Mouse (Mus musculus) cerebellum, postnatal 36 days (tissue): ENCODE data around the gene Uggt2.

Experiments
- DNase-seq, 2 experiments: peaks; one replicate each; pipeline ENCODE4 v3.0.0; 2021 to 2022; ENCODE audit warnings: mixed read lengths in 2 of 2

Uggt2 gene

DNA sequence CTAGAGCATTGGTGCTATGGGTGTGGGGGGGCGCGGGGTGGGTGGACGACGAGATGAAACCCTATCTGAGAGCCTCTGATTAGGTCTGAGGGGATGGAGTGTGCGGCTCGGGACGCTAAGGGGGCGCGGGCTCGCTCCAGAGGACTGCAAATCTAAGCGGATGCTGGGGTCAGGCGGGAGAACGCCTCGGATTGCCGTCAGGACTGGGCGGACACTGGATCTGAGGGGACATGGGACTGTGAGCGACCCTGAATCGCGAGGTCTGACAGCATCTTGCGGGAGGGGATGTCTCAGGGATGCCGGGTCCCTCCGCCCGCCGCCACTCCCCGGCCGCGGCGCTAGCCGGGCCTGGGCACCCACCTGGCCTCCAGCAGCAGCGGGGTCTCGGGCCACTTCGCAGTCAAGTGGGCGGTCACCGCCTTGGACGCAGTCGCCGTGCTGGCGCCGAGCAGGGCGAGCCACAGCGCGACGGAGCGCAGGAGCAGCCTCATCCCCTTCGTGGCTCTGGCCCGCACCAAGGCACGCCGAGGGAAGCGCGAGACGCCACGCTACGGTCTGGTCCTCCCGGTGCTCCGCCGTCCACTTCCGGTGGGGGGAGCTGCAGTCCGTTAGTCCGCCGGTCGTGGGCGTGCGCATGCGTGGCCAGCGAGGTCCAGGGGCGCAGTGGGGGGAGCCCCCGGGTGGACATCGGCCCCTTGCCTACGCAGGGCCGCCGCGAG, at the start of gene Uggt2:
Uggt2 (minus strand) TSS at position 580 of the 719 bp plus-strand sequence.
- peak; percentile 94 to 95 for DNase-seq

DNA sequence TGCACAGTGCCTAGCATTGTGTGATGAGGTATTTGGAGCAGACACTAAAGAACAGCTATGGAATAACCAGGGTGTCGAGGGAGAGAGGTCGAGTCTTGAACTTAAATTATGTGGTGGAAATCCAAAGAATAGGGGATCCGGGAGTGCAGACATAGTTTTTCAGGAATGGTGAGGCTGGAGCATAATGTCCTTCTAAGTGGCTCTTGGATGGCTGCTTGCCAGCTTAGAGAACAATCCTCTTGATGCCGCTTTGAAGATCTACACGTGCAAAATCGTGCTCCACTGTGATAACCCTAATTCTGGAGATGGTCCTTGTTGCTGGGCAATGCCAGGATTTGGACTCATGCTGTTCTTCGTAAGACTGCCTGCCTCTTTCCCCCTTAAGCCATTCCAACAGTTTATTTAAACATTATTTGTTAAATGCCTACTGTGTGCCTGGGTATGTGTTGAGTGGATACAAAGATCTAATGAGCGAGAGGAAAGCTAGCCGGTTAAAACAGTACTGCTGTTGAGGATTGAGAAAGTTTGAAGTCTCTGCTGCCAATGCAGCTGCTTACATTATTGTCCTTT, 40.2 kb upstream of the Uggt2 start:
- DNase-seq = peak in 1 of 2 experiments; percentile 23

DNA sequence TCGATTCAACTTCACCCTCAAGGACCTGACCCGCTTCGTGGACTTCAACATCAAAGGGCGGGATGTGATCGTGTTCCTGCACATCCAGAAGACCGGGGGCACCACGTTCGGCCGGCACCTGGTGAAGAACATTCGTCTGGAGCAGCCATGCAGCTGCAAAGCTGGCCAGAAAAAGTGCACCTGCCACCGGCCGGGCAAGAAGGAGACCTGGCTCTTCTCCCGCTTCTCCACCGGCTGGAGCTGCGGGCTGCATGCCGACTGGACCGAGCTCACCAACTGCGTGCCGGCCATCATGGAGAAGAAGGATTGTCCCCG, 39.5 kb upstream of the Uggt2 start:
- DNase-seq = peak; percentile 47 to 48

DNA sequence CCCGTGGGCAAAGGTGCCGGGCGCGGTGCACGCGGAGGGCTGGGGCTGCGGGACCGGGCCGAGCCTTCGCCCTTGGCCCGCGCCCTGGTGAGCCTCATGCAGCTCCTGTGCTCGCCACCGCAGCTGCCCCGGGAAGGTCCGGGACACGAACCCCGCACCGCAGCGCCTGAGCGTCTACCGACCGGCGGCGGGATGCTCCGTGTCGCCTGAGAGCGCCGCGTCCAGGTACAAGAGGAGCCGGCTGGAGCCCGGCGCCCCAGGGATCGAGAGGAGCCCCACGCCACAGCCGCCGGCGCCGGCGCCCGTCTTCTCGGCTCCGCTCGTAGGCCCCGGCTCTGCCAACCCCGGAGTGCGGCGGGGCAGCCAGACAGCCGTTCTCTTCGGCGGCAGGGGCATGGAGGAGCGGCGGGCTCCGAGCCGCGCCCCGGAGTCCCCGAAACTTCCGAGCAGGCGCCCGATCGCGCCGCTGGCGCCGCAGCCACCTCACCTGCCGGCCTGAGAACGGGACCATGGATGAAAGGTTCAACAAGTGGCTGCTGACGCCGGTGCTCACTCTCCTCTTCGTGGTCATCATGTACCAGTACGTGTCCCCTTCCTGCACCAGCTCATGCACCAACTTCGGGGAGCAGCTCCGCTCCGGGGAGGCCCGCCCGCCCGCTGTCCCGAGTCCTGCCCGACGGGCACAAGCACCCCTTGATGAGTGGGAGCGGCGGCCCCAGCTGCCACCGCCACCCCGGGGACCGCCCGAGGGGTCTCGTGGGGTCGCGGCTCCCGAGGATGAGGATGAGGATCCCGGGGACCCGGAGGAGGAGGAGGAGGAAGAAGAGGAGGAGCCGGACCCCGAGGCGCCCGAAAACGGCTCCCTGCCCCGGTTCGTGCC, 38.9 kb upstream of the Uggt2 start, which contains the start of gene Hs6st3:
Hs6st3 (plus strand) TSS at position 436 of the 880 bp plus-strand sequence.
- peak; percentile 37 to 45 for DNase-seq

DNA sequence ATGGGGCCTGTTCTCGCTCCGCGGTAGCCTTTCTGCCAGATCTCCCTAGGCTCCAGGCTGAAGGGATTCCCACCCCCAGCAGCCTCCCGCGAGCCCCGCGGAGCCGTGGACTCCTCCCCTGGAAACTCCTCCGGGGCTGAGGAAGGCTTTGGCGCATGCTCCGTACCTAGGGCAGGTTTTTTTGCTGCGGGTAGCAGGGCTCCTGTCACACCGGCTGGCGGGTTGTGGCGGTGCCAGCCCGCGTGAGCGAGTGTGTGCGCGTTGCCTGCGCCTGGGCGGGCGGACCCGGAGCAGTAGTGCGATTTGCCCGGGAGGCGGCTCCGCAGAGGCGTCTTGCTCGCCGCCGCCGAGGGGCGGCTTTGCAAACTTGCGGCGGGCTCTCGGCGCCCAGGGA, 38.3 kb upstream of the Uggt2 start:
- peak; percentile 89 to 92 for DNase-seq

DNA sequence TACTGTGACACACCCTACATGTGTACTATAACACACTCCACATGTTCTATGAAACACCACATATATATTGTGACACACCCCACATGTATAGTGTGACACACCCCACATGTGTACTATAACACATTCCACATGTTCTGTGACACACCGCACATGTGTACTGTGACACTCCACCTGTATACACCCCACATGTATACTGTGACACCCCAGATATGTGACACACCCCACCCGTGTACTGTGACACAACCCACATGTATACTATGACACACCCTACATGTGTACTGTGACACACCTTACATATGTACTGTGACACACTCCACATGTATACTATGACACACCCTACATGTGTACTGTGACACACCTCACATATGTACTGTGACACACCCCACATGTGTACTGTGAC, 28.1 kb upstream of the Uggt2 start:
- DNase-seq = no peak

DNA sequence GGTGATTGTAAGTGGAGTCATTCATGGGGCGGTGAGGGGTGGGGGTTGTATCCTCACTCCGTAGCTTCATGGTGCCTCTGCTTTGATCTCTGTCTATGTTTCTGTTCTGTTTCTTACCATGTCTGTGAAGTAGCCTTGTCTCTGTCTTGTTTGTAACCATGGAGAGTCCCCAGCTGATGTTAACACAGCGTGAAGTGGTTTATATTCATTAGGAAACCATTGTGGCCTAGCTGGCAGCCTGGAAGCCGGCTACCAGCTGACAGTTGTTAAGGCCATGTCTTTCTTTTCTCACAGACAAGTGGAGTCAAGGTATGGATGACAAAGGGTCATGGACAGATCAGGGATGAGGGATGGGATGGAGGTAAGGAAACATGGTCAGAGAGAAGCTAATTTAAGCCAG, 26.6 kb upstream of the Uggt2 start:
- no peak for DNase-seq

DNA sequence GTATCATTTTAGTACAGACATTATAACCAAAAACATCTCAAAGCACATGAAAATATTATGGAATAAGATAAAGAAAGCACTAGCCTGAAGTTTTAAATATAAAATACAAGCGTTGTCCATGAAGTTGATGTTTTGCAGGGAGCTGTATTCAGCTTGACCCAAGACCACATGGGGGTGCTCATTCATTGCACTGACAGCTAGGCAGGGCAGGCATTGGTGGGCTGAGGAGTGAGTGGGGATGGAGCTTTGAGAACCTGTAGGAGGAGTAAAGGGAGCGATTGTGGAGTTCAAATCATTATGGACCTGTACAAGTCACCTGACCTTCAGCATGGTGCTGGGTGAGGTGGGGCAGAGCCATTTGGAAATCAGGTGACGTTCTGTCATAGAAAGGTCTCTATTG, 24.8 kb upstream of the Uggt2 start:
- no peak for DNase-seq

DNA sequence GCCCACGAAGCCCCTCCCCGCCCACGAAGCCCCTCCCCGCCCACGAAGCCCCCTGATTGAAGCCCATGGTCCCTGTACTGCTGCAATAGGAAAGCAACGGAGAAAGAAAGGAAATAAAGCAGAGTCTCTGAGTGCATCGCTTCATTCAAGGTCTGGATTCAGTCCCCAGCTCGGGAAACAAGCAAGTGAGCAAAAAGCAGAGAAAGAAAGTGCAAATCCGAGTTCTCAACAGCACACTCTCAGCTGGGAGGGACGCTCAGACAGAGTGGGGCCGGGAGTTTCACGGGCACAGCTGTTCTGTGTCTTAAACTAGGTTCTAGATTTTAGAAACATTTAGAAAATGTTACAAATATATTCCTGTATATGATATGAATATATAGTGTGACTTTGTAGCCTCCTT, 24.4 kb upstream of the Uggt2 start:
- DNase-seq = no peak

DNA sequence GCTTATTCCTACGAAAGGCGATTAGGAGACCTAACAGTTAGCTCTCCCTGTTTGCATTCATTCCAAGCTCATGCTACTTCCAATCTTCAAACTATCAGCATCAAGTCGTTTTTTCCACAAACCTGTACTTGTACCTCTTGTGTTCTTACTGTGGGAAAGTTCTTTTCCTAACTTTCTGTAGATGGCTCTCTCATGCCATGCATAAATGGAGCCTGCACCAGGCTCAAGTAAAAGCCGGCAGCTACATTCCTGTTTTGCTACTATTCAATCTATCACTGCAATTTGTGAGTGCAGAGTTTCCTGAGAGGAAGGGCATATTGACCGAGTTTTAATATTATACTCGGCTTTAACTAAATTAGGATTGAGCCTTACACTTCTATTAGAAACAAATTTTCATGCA, 13.3 kb upstream of the Uggt2 start:
- no peak for DNase-seq

DNA sequence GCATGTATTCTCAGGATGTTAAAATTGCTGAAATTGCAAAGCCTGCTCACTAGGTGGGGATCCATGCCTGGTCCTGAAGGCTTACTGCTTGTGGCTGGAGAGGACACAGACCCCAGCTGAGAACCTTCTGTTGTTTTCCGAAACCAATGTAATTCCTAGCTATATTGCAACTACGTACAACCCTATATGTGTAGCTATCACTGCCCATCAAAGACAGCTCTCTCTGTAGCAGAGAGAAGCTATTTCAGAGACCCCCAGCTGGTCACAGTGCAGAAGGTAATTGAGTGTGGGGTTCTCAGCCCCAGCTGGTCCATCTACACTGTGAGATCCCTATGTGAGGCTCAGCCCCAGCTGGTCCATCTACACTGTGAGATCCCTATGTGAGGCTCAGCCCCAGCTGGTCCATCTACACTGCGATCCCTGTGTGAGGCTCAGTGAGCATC, 10.6 kb upstream of the Uggt2 start:
- DNase-seq = peak; percentile 23 to 32

DNA sequence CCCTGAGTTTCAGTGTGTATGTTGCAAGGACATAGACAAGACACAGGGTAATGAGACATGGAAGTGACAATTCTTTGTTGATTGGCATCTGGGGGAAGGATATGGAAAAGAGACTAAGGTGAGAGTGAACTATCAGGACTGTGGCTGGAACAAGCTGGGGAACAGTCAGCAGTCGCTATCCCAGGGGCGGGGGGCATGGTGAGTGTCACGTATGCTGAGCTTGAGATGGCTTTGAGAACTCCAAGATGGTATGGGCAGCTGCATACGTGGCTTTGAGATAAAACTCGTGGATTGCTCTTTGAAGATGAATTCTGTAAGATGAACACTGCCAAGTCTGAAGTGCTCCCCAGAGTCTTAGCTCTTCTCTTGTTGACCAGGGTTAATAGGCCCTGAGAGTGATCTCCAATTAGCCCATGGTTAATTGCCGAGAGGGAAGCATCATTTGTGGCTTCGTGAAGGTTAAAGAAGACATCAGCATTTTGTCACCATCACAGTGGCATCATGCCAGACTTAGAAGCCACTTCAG, 9.6 kb upstream of the Uggt2 start:
- no peak for DNase-seq

DNA sequence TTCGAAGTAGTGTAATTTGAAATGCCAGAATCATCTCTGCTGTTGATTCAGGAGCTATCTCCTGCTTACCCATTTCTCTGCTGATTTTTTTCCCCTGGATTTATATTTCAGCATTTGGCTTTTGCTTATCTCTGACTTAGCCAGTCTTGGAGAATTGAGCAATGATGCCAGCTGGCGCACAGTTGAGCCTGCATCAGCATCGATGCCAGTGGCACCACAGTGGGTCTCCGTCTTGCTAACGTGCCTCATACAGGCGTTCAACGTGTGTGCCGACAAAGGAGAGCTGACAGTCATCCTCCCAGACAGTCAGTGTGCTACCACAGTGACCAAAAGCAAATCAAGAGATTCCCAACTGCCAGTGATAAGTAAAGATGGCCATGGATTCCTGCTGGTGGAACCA, 8.4 kb upstream of the Uggt2 start:
- peak; percentile 61 to 63 for DNase-seq

DNA sequence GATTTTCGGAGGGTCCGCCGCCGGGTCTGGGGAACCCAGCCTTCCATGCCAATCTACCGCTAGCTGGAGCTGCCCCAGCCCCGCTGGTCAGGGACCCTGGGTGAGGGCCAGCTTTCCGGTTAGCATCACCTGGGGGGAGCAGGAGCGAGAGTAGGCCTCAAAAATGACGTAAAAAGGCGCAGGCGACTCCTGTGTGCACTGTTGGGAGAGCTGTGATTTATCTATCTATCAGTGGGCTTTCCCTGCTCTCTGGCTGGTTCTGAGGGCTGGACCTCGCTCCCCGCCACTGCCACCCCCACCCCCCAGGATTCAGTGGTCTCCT, 301 bp upstream of the Uggt2 start:
- no peak for DNase-seq

DNA sequence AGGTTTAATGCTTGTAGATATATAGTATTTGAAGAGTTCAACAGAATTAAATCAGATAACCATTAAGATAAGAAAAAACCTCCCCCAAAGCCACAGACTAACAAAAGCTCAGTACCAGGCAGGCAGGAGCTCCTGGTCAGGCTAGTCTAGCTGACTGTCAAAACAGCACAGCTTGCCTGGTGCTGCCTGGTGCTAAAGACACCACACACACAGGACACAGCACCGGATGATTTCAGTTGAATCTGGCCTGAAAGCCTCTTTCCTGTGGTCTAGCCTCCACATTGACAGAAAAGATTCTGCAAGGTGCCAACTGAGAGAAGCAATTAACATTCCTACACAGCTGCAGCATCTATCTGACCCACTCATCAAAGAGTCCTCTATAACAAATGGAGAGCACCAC, 37.4 kb downstream of the Uggt2 start:
- no peak for DNase-seq

DNA sequence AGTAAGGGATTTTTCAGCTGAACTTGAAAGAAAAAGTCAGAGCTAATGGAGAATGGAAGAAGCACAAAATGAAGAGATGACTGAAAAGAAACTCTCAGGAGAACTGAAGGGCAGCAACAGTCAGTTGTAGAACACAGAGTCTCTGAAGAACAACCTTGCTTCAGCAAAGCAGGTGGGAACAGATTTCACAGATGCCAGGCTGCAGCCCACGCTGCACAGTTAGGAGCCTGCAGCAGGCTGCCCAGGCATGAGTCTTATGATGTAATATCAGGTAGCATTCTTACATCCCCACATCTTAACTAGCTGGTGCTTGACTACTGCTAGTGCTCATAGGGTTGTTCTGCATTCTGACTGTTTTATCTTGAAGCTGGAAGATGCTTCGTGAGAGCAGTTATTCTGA, 38.5 kb downstream of the Uggt2 start:
- no peak for DNase-seq

DNA sequence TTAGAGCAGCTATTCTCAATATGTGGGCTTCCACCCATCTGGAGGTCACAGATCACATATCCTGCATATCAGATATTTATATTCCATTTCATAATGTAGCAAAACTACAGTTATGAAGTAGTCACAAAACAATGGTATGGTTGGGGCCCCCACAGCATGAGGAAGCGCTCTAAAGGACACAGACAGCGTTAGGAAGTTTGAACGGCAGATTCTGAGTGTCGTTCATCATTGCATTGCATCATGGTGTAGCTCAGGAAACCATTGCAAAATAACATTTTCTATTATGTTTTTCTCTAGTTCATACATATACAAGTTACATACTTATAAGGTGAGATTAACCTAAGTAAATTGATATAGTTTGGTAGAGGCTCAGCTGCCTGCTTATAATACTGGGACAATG, 42.2 kb downstream of the Uggt2 start:
- no peak for DNase-seq

DNA sequence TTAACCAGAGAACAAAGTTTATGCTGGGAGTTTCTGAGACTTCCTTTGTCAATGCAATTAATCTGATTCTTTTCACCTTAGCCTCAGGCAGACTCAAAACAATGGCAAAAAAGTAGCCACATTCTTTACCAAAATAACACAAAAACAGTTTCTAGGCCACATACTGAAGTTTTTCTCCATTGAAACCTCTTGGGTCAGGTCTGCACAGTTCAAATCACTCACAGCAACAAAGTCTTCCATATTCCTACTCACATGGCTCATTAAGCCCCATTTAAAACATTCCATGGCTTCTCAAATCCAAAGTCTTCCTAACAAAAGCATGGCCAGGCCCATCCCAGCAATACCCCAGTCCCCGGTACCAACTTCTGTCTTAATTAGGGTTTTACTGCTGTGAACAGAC, 46.3 kb downstream of the Uggt2 start:
- DNase-seq = no peak

DNA sequence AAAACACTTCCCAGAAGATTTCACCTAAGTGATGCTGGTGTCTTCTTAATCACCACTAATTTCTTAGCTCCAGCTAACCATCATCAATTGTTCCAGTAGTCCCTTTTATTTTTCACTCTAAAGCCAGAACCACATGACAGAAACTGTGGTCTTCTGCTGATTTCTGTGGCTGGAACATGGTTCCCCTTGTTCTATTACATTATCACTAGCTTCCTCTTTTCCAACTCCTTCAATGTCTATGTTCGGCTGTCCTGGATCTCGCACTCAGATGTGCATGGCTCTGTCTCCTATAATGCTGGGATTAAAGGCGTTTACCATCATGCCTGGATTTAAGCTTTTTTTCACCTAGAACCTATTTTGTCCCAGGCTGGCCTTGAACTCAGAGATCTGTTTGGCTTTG, 46.9 kb downstream of the Uggt2 start:
- no peak for DNase-seq

DNA sequence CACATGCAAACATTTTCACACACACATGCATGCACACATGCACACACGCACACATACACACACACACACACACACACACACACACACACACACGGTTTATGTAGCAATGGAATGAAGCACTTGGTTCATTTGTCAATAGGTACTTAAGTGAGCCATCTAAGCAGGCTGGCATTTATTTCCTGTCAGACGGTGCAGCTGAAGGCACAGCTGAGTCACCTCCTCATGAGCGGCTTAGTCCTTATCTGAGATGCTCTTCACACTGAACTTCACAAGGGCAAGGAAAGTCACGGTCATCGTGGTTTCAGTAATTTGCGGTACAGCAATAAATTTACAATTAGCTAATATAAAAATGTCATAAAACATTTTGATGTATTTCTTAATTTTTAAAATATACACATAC, 55.5 kb downstream of the Uggt2 start:
- no peak for DNase-seq

DNA sequence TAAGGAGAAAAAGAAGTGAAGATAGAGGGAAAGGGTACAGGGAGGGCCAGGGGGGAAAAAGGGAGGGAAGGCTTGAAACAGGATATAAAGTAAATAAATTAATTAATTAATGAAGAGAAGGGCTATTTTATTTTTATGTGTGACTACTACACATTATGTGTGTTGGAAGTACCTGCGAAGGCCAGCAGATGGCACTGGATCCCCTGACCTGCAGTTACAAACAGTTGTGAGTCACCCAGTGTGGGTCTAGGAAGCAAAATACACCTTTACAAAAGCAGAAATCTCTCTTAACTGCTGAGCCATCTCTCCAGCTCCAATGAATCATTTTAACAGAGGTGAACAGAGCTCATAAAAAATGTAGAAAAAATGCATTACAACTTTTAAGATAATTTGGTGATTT, 59.0 kb downstream of the Uggt2 start:
- peak; percentile 53 to 61 for DNase-seq

DNA sequence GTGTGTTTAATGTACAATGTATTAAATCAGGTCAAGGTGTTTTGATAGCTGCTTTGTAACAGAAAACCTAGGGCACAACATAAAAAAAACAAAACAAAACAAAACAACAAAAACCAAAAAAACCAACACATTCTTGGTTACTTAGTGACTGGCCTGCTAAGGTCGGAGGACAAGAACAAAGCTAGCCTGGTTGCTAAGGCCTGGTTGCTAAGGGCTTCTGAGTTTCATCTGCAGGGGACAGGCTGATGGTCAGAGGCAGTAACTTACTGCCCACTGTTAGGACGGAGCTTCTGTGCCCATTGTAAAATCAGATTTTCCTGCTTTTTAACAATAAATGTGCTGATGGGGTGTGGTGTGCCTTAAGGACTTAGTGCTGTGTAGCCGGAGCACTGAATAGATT, 61.5 kb downstream of the Uggt2 start:
- DNase-seq = no peak

DNA sequence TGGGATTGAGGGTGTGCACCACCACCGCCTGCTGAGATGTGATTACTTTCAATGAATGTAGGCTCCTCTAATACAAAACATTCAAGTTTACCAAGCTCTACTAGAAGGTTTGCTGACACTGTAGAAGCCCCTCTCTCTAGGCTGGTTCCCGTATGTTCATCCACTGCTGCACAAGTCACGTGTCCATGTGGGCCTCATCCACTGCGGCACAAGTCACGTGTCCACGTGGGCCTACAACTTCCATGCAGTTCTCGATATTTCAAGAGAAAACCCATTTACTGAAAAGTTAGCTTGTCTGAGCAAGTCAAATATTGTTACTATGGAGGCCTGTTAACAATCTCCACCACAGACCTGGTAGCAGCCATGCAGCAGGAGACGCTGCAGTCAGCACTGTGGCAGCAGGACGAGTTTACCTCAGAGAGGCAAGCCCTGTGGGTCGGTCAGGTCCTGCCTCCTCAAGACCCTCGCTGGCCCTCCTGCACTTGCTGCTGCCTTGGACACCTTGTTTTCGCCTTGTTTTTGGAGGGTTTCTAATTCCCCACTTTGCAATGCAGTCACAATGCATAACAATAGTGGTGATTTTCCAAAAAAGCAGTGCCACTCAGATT, 62.0 kb downstream of the Uggt2 start:
- no peak for DNase-seq
